Mouse (Mus musculus) MEL (cell line): ENCODE results near the gene Tmem242. TPM values are rescaled to one million over a fixed set of nuclear protein-coding genes. Genes with fewer than 3 reads are reported as not detected.

Experiments
- DNase-seq: peaks from one replicate; pipeline ENCODE4 v3.0.0; 2011; ENCODE audit warnings: low read depth, low spot score
- H3K27ac ChIP-seq: 2 replicates; pipeline ENCODE4 v1.5.1; 2012; ENCODE audit warnings: low read depth, mild to moderate bottlenecking, control low read depth, low read length, moderate library complexity; ENCODE audit not compliant: control insufficient read depth
- H3K27me3 ChIP-seq, 2 experiments: fragments of 150-350 bp in 1 of 2; sonication (generic) in 1 of 2; 2 replicates each; pipeline ENCODE4 v1.6.1; 2012; ENCODE audit warnings: low read length in 2 of 2, mild to moderate bottlenecking in 2 of 2, improper control_type of control experiment in 1 of 2, moderate library complexity in 1 of 2; ENCODE audit not compliant: insufficient read depth in 2 of 2, control insufficient read depth in 1 of 2
- H3K36me3 ChIP-seq, 2 experiments: 2 replicates each; pipeline ENCODE4 v1.6.1; 2012 to 2014; ENCODE audit warnings: low read length in 2 of 2, improper control_type of control experiment in 1 of 2, inconsistent platforms in 1 of 2, mild to moderate bottlenecking in 1 of 2; ENCODE audit not compliant: insufficient read depth in 2 of 2, control insufficient read depth in 1 of 2
- H3K4me1 ChIP-seq, 2 experiments: fragments of 150-350 bp in 1 of 2; sonication (generic) in 1 of 2; 2 replicates each; pipeline ENCODE4 v1.6.1; 2012; ENCODE audit warnings: low read length in 2 of 2, improper control_type of control experiment in 1 of 2, mild to moderate bottlenecking in 1 of 2; ENCODE audit not compliant: insufficient read depth in 2 of 2, control insufficient read depth in 1 of 2
- H3K4me3 ChIP-seq, 2 experiments: fragments of 150-350 bp in 1 of 2; sonication (generic) in 1 of 2; 2 replicates each; pipeline ENCODE4 v1.5.1; 2012; ENCODE audit warnings: low read depth in 2 of 2, low read length in 2 of 2, mild to moderate bottlenecking in 2 of 2, moderate library complexity in 2 of 2, control low read depth in 1 of 2, improper control_type of control experiment in 1 of 2; ENCODE audit not compliant: control insufficient read depth in 1 of 2, insufficient read depth in 1 of 2
- H3K79me2 ChIP-seq: 2 replicates; pipeline ENCODE4 v1.6.1; 2012; ENCODE audit warnings: mild to moderate bottlenecking, low read length, moderate library complexity; ENCODE audit not compliant: control insufficient read depth, poor library complexity, insufficient read depth
- H3K9ac ChIP-seq: 2 replicates; pipeline ENCODE4 v1.6.1; 2012; ENCODE audit warnings: low read depth, mild to moderate bottlenecking, control low read depth, low read length, moderate library complexity; ENCODE audit not compliant: control insufficient read depth, poor library complexity, severe bottlenecking
- H3K9me3 ChIP-seq: fragments of 150-350 bp; sonication (generic); replicated peaks from 2 replicates; pipeline ENCODE4 v1.6.1; 2012; ENCODE audit warnings: mild to moderate bottlenecking, low read length, improper control_type of control experiment, moderate library complexity; ENCODE audit not compliant: insufficient read depth
- CHD1 ChIP-seq: IDR thresholded peaks from 2 replicates; pipeline ENCODE4 v1.6.1; 2012; ENCODE audit warnings: low read depth, mild to moderate bottlenecking, inconsistent platforms, low read length, improper control_type of control experiment
- CHD2 ChIP-seq: IDR thresholded peaks from 2 replicates; pipeline ENCODE4 v1.6.1; 2011; ENCODE audit warnings: low read length, improper control_type of control experiment
- ELF1 ChIP-seq: IDR thresholded peaks from 2 replicates; pipeline ENCODE4 v1.6.1; 2014; ENCODE audit warnings: low read depth, mild to moderate bottlenecking, inconsistent platforms, low read length, improper control_type of control experiment, moderate library complexity
- GATA1 ChIP-seq: IDR thresholded peaks from 2 replicates; pipeline ENCODE4 v1.6.1; 2011; ENCODE audit warnings: low read depth, low read length, improper control_type of control experiment
- HCFC1 ChIP-seq: IDR thresholded peaks from 2 replicates; pipeline ENCODE4 v1.6.1; 2012; ENCODE audit warnings: low read depth, mild to moderate bottlenecking, inconsistent platforms, low read length, improper control_type of control experiment, moderate library complexity
- JUND ChIP-seq: IDR thresholded peaks from 2 replicates; pipeline ENCODE4 v1.6.1; 2011; ENCODE audit warnings: low read depth, mild to moderate bottlenecking, improper control_type of control experiment, low read length
- MEF2A ChIP-seq: IDR thresholded peaks from 2 replicates; pipeline ENCODE4 v1.6.1; 2014; ENCODE audit warnings: low read depth, mild to moderate bottlenecking, inconsistent platforms, low read length, improper control_type of control experiment; ENCODE audit not compliant: poor library complexity, insufficient replicate concordance, severe bottlenecking; ENCODE audit errors: extremely low read depth
- MYC ChIP-seq: IDR thresholded peaks from 2 replicates; pipeline ENCODE4 v1.6.1; 2011; ENCODE audit warnings: low read depth, mild to moderate bottlenecking, low read length, improper control_type of control experiment, moderate library complexity
- NELFE ChIP-seq: IDR thresholded peaks from 2 replicates; pipeline ENCODE4 v1.6.1; 2011; ENCODE audit warnings: low read depth, low read length, improper control_type of control experiment
- NRF1 ChIP-seq: IDR thresholded peaks from 2 replicates; pipeline ENCODE4 v1.6.1; 2014; ENCODE audit warnings: low read depth, mild to moderate bottlenecking, inconsistent platforms, low read length, improper control_type of control experiment, moderate library complexity; ENCODE audit not compliant: poor library complexity, insufficient read depth, severe bottlenecking
- POLR2A ChIP-seq, 2 experiments: IDR thresholded peaks; 2 replicates each; pipeline ENCODE4 v1.6.1; 2011 to 2012; ENCODE audit warnings: low read length in 2 of 2, mild to moderate bottlenecking in 2 of 2, control low read depth in 1 of 2, improper control_type of control experiment in 1 of 2, low read depth in 1 of 2, moderate library complexity in 1 of 2; ENCODE audit not compliant: control insufficient read depth in 1 of 2, insufficient read depth in 1 of 2, poor library complexity in 1 of 2
- POLR2AphosphoS2 ChIP-seq: IDR thresholded peaks from 2 replicates; pipeline ENCODE4 v1.6.1; 2011; ENCODE audit warnings: low read length, improper control_type of control experiment
- POLR2AphosphoS5 ChIP-seq: IDR thresholded peaks from 2 replicates; pipeline ENCODE4 v1.6.1; 2012; ENCODE audit warnings: low read depth, borderline replicate concordance, mild to moderate bottlenecking, inconsistent platforms, low read length, moderate library complexity, mixed read lengths
- RAD21 ChIP-seq: IDR thresholded peaks from 2 replicates; pipeline ENCODE4 v1.6.1; 2011; ENCODE audit warnings: mild to moderate bottlenecking, low read depth, low read length, improper control_type of control experiment
- RCOR1 ChIP-seq: IDR thresholded peaks from 2 replicates; pipeline ENCODE4 v1.6.1; 2012; ENCODE audit warnings: low read depth, mild to moderate bottlenecking, inconsistent platforms, low read length, improper control_type of control experiment
- SIN3A ChIP-seq: IDR thresholded peaks from 2 replicates; pipeline ENCODE4 v1.6.1; 2012; ENCODE audit warnings: low read length, improper control_type of control experiment, inconsistent platforms
- TAL1 ChIP-seq: IDR thresholded peaks from 2 replicates; pipeline ENCODE4 v1.6.1; 2012; ENCODE audit warnings: mild to moderate bottlenecking, inconsistent platforms, low read length, moderate library complexity, mixed read lengths
- UBTF ChIP-seq: IDR thresholded peaks from 2 replicates; pipeline ENCODE4 v1.6.1; 2012; ENCODE audit warnings: low read depth, mild to moderate bottlenecking, inconsistent platforms, low read length, improper control_type of control experiment, moderate library complexity, borderline replicate concordance; ENCODE audit not compliant: insufficient read depth
- USF2 ChIP-seq, 2 experiments: IDR thresholded peaks; 2 replicates each; pipeline ENCODE4 v1.6.1; 2011 to 2012; ENCODE audit warnings: improper control_type of control experiment in 2 of 2, low read length in 2 of 2, borderline replicate concordance in 1 of 2, inconsistent platforms in 1 of 2, low read depth in 1 of 2, mild to moderate bottlenecking in 1 of 2; ENCODE audit not compliant: insufficient read depth in 1 of 2
- ZKSCAN1 ChIP-seq: IDR thresholded peaks from 2 replicates; pipeline ENCODE4 v1.6.1; 2012; ENCODE audit warnings: low read depth, mild to moderate bottlenecking, inconsistent platforms, low read length, improper control_type of control experiment, moderate library complexity
- ZMIZ1 ChIP-seq: IDR thresholded peaks from 2 replicates; pipeline ENCODE4 v1.6.1; 2012; ENCODE audit warnings: low read depth, mild to moderate bottlenecking, inconsistent platforms, low read length, improper control_type of control experiment, moderate library complexity
- ZNF384 ChIP-seq: IDR thresholded peaks from 2 replicates; pipeline ENCODE4 v1.6.1; 2012; ENCODE audit warnings: low read depth, mild to moderate bottlenecking, inconsistent platforms, low read length, improper control_type of control experiment
- polyA plus RNA-seq, 2 experiments: library from polyadenylated mRNA; stranded (reverse) in 1 of 2; unstranded in 1 of 2; fragments of >175 nt in 1 of 2; fragments of >200 nt in 1 of 2; gene quantifications; 2 replicates each; pipeline versions ENCODE4 v1.2.1 to v1.2.4; 2012; ENCODE audit warnings: low replicate concordance in 2 of 2, low read depth in 1 of 2; ENCODE audit not compliant: insufficient read length in 2 of 2, insufficient read depth in 1 of 2, missing spikeins in 1 of 2
- total RNA-seq: library from RNA; depleted of rRNA; stranded (reverse); fragments of 300-350 nt; gene quantifications from 2 replicates; pipeline ENCODE4 v1.2.3, GENCODE M21; 2012

Tmem242 gene
- total and polyA plus RNA-seq, 3 experiments = 27.0 to 49.2 TPM; not detected in 1

DNA sequence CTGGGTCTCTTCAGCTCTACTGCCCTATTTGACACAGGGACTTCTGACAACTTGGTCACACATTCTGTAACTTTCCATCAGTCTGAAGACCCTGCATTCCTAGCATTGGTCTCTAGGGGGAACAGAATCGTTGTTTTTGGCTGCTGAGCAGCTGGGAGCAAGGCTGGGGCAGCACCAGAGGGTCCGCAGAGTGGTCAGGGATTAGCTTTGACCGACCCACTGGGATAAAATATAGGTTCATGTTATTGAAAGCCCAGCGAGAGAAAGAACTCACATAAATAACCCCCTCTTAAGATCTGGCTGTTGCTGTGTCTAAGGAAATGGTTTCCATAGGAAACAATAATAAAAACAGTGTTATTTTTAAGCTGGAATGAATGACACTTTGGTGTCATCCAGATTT is 27.1 kb upstream of the Tmem242 start:
- Histone ChIP-seq H3K27me3 (peaks cover 0 to 1% of the 10 kb centered on the region in 2 experiments; a peak in 1 of 4 replicates), H3K4me3 (no peak overlapping the region), H3K9me3 (no peaks in the 10 kb centered on the region), H3K36me3 (no peaks in the 10 kb centered on the region), H3K4me1 (no peaks in the 10 kb centered on the region), H3K79me2 (no peaks in the 10 kb centered on the region), H3K27ac (no peak overlapping the region), H3K9ac (no peak overlapping the region)
- DNase-seq = no peak
- TF ChIP-seq USF2 (IDR thresholded peaks at IDR 0.05; ENCODE audit: borderline replicate concordance in 1 of 2, insufficient read depth in 1 of 2, low read depth in 1 of 2, low read length in 2 of 2) (no peak), POLR2AphosphoS2 (no peak), CHD2 (no peak), POLR2A (IDR thresholded peaks at IDR 0.05; ENCODE audit: control insufficient read depth in 1 of 2, insufficient read depth in 1 of 2, low read depth in 1 of 2, low read length in 2 of 2, poor library complexity in 1 of 2) (no peak), POLR2AphosphoS5 (no peak), MYC (no peak), NELFE (no peak), MEF2A (no peak), ZNF384 (no peak), UBTF (no peak), SIN3A (no peak), RAD21 (no peak), GATA1 (no peak), HCFC1 (no peak), JUND (no peak)

DNA sequence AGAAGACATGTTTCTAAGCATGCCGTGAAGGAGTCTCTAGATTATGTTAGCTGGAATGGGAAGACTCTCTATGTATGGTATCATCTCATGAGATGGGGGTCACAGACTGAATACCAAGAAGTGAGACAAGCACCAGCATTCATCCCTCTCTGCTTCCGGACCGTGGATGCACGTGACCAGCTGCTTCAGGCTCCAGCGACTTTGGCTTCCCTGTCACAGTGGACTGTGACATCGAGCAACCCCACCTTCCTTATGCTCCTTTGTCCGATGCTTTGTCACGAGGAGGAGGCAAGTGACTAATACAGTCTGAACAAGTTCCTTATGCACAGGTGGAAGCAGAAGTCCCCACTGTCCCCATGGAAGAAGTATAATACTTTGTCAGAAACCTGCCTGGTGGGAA is 26.7 kb upstream of the Tmem242 start:
- Histone ChIP-seq H3K9me3 (no peaks in the 10 kb centered on the region), H3K4me1 (0 out of 4 replicates have a peak, but pooled peaks cover 0 to 2% of the 10 kb centered on the region in 2 experiments), H3K4me3 (no peak overlapping the region), H3K79me2 (no peaks in the 10 kb centered on the region), H3K9ac (no peak overlapping the region), H3K27ac (no peak overlapping the region), H3K27me3 (peaks cover 0 to 1% of the 10 kb centered on the region in 2 experiments; a peak in 1 of 4 replicates), H3K36me3 (peaks cover 0 to 2% of the 10 kb centered on the region in 2 experiments; a peak in 1 of 4 replicates)
- no peak for TF ChIP-seq RCOR1
- no peak for TF ChIP-seq CHD2
- no peak for TF ChIP-seq ZMIZ1
- TF ChIP-seq NRF1 = no peak
- no peak for TF ChIP-seq ZKSCAN1
- no peak for TF ChIP-seq ELF1
- TF ChIP-seq GATA1 = no peak
- TF ChIP-seq POLR2AphosphoS5 = no peak
- TF ChIP-seq CHD1 = no peak
- TF ChIP-seq JUND = no peak
- no peak for TF ChIP-seq TAL1
- DNase-seq = no peak
